Mouse (Mus musculus) retina, embryonic 14.5 days (tissue): ENCODE data around the gene Zfp944.
"Not testable (repeated sequence)": the region's sequence is repeated elsewhere in the genome, so short reads cannot be mapped to it uniquely, and the experiment has no call there.

ENCODE experiments used
- DNase-seq: peaks from one replicate; pipeline ENCODE4 v3.0.0-alpha.2; 2015; ENCODE audit warnings: low spot score

Gene Zfp944

GRCm38 (mm10) chr17:22361101-22361781 lies at the start of gene Zfp944, which contains the start of gene Zfp758:
Gene Zfp944 (minus strand): TSS chr17:22361400.
Gene Zfp758 (plus strand): TSS chr17:22361453.
- peak; percentile 58 for DNase-seq

- DNase-seq = peak; percentile 11
These were observed 49.6 kb upstream of the Zfp944 start for GRCm38 (mm10) chr17:22410756-22411155.

GRCm38 (mm10) chr17:22363895-22364294 lies 2.7 kb upstream of the Zfp944 start:
- DNase-seq = no peak

DNA sequence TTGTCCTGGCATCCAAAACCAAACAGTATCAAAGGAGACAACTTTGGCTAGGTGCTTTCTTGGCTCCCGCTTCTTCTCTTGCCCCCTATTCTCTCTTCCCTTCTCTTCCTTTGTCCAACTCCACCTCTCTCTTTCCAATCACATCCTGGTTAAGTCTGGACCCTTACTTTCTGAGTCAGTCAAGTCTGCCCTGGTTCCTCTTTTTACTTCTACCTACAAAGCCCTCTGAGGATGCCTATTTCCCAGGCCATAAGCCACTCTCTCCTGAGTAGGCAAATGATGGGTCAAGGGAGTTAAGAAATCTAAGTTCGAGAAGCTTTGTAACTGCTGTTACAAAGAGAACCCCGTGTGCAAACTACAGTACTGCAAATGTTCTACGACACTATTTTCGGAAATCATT lies 628 bp downstream of the Zfp944 start:
- no peak for DNase-seq

DNA sequence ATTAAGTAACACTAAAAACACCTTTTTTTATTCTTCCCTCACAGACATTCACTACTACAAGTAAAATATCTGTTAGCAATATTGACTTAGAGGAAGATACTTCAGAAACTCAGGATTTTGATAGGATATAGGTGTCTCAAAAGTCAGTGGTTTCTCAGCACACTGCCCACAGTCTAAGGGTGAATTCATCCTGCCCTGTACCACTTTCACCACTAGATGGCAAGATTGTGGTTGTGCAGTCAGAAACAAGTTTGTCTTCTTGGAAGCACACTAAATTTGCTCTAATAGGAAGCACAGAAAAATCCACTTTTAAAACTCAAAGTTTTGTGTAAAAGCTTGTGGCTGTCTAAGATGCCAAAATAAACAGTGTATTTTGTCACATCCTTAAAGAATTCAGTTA lies 8.4 kb downstream of the Zfp944 start:
- peak; percentile 64 for DNase-seq

DNA sequence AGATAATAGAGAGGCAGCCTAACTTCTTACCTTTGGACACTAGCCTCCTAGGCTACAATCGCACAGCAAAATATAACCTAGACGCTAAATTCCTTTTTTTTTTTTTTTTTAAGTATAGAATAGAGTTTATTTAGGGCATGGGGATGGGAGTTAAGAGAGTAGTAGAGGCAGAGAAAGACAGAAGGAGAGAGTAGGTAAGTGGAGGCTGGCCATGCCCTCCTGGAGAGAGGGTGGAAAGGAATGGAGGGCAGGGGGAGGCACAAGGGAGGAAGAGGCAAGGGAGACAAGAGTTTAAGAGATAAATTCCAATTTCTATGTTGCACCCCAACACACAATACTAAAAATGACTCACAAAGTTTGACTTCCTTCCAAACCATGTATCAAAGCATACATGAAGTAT lies 46.0 kb downstream of the Zfp944 start:
- not testable (repeated sequence) for DNase-seq

GRCm38 (mm10) chr17:22314730-22315226 lies 46.4 kb downstream of the Zfp944 start, which contains the start of gene CT030661.1:
Gene CT030661.1 (minus strand): TSS chr17:22314837.
- DNase-seq = peak; percentile 98

GRCm38 (mm10) chr17:22314219-22314618 lies 47.0 kb downstream of the Zfp944 start:
- not testable (repeated sequence) for DNase-seq
